Comparison of ENCODE assay signal across 8 mouse cellular contexts in genomic region chr8:122442356-122442755, GRCm38 (mm10). TPM values are rescaled to one million over a fixed set of nuclear protein-coding genes. Genes with fewer than 3 reads are reported as not detected.
DNase-seq lines count a peak whose midpoint lies in the region; ATAC-seq and TF ChIP-seq lines count a peak whose summit lies in the region.

No protein-coding gene starts in this region.

- H3K36me3 ChIP-seq in liver, adult 2 months (ENCODE audit: control insufficient read depth, insufficient read depth, low read length): no peaks in the 10 kb centered on the region
- peaks cover 28% of the 10 kb centered on the region for H3K36me3 ChIP-seq in limb, embryonic 10.5 days
- peaks cover 28% of the 10 kb centered on the region for H3K36me3 ChIP-seq in neural tube, embryonic 15.5 days

- intact Hi-C loops in gastrocnemius, postnatal 36 days (cut with DNase I): loop anchor here (5.0 to 10.0 kb wide), 2 partner anchors 105 to 1668 kb away; no protein-coding TSS in a partner anchor

- H3K27ac ChIP-seq in liver, adult 2 months (replicated peaks; ENCODE audit: insufficient read depth, low read depth, low read length): no peak overlapping the region; the same call in 1 of the 2 replicates
- no peak overlapping the region for H3K27ac ChIP-seq in embryonic fibroblast, embryonic 13.5 days (ENCODE audit: insufficient read depth, low read length)
- H3K27ac ChIP-seq in limb, embryonic 10.5 days: peak overlapping the region; percentile 94
- peak overlapping the region; percentile 83 for H3K27ac ChIP-seq in neural tube, embryonic 15.5 days (replicated peaks)

- peak; percentile 39 for DNase-seq in liver, adult 2 months (ENCODE audit: extremely low read depth, low read depth, low spot score)
- DNase-seq in liver: no peak
- DNase-seq in limb, embryonic 10.5 days (ENCODE audit: low spot score): no peak
- no peak for DNase-seq in gastrocnemius, postnatal 36 days
- DNase-seq in layer of hippocampus, adult 8-10 months (ENCODE audit: low spot score in 2 of 2): no peak
- DNase-seq in left cerebral cortex, adult 11 months (ENCODE audit: low spot score): no peak

- H3K9ac ChIP-seq in liver, adult 2 months (ENCODE audit: low read depth, low read length): peak overlapping the region; percentile 72; the same call in 1 of the 2 replicates
- peak overlapping the region; percentile 72 for H3K9ac ChIP-seq in neural tube, embryonic 15.5 days (replicated peaks)

- H3K4me3 ChIP-seq in liver, adult 2 months (ENCODE audit: insufficient read depth, low read depth, low read length): peak overlapping the region; percentile 72
- peak overlapping the region; percentile 73 for H3K4me3 ChIP-seq in embryonic fibroblast, embryonic 13.5 days (ENCODE audit: insufficient read depth, low read length)
- H3K4me3 ChIP-seq in limb, embryonic 10.5 days: peak overlapping the region; percentile 69
- H3K4me3 ChIP-seq in neural tube, embryonic 15.5 days (replicated peaks): peak overlapping the region; percentile 55

- TF ChIP-seq CTCF in liver, adult 2 months (IDR thresholded peaks at IDR 0.05; ENCODE audit: low read depth, low read length): no peak
- no peak for TF ChIP-seq CTCF in embryonic fibroblast, embryonic 13.5 days (IDR thresholded peaks at IDR 0.05; ENCODE audit: borderline replicate concordance, insufficient read depth, low read length)

- H3K9me3 ChIP-seq in limb, embryonic 10.5 days (replicated peaks): no peaks in the 10 kb centered on the region
- H3K9me3 ChIP-seq in neural tube, embryonic 15.5 days (replicated peaks): no peaks in the 10 kb centered on the region

- no peaks in the 10 kb centered on the region for H3K79me2 ChIP-seq in liver, adult 2 months (ENCODE audit: control insufficient read depth, insufficient read depth, low read length)

- H3K4me1 ChIP-seq in liver, adult 2 months (ENCODE audit: control insufficient read depth, insufficient read depth, low read length): peaks cover 5% of the 10 kb centered on the region
- H3K4me1 ChIP-seq in embryonic fibroblast, embryonic 13.5 days (ENCODE audit: control insufficient read depth, insufficient read depth, low read length): no peaks in the 10 kb centered on the region
- H3K4me1 ChIP-seq in limb, embryonic 10.5 days: peaks cover 37% of the 10 kb centered on the region
- H3K4me1 ChIP-seq in neural tube, embryonic 15.5 days: peaks cover 36% of the 10 kb centered on the region

- no peak for TF ChIP-seq POLR2A in liver, adult 2 months (IDR thresholded peaks at IDR 0.05; ENCODE audit: extremely low read depth, insufficient read depth, low read length)
- no peak for TF ChIP-seq POLR2A in embryonic fibroblast, embryonic 13.5 days (IDR thresholded peaks at IDR 0.05; ENCODE audit: low read depth, low read length)

- peak overlapping the region; percentile 71 for H3K4me2 ChIP-seq in neural tube, embryonic 15.5 days

- no peak for ATAC-seq in neural tube, embryonic 15.5 days (ENCODE audit: low FRiP score)

- H3K27me3 ChIP-seq in liver, adult 2 months (ENCODE audit: control insufficient read depth, insufficient read depth, low read length): no peaks in the 10 kb centered on the region
- H3K27me3 ChIP-seq in limb, embryonic 10.5 days (ENCODE audit: low read depth, poor library complexity, severe bottlenecking): no peaks in the 10 kb centered on the region
- H3K27me3 ChIP-seq in neural tube, embryonic 15.5 days (replicated peaks): no peaks in the 10 kb centered on the region

- WGBS in liver, adult 2 months: 21% methylated on average over 7 of the region's 7 CpGs
- WGBS in limb, embryonic 10.5 days: 30% methylated on average over 7 of the region's 7 CpGs
- 13% methylated on average over 7 of the region's 7 CpGs for WGBS in neural tube, embryonic 15.5 days

RNA-seq across cellular contexts. Expression of gene Mvd, which starts 0.9 kb away (rescaled TPM):
- total RNA-seq in liver, adult 2 months (2014; rRNA removed): 15.3 and 20.9 TPM in 2 replicates
- 68.7 and 71.4 TPM in 2 replicates for polyA plus RNA-seq in liver, adult 2 months (2012; rRNA removed)
- polyA plus RNA-seq in embryonic fibroblast, embryonic 13.5 days (2011; ENCODE audit: insufficient read length, low read depth, missing spikeins): 18.1 and 22.0 TPM in 2 replicates
- 64.6 and 64.9 TPM in 2 replicates for polyA plus RNA-seq in limb, embryonic 10.5 days (2016; fragmentation: Nextera tagmentation; extraction: Ambion mirVana)
- 65.9 and 73.2 TPM in 2 replicates for polyA plus RNA-seq in neural tube, embryonic 15.5 days (2015; fragmentation: Nextera tagmentation; extraction: Ambion mirVana)
- total RNA-seq in gastrocnemius, postnatal 36 days (2021): 1 to 10 TPM; 3.9 to 4.1 TPM
- total RNA-seq in layer of hippocampus, adult 8-10 months (2022): 10 to 100 TPM; 19.0 to 36.1 (median 25.0) TPM

RNA-seq across cellular contexts. Expression of gene Cyba, which starts 9.6 kb away (rescaled TPM):
- 13.9 and 23.4 TPM in 2 replicates for total RNA-seq in liver, adult 2 months (2014; rRNA removed)
- 24.4 and 34.2 TPM in 2 replicates for polyA plus RNA-seq in liver, adult 2 months (2012; rRNA removed)
- polyA plus RNA-seq in embryonic fibroblast, embryonic 13.5 days (2011; ENCODE audit: insufficient read length, low read depth, missing spikeins): 133 and 158 TPM in 2 replicates
- polyA plus RNA-seq in limb, embryonic 10.5 days (2016; fragmentation: Nextera tagmentation; extraction: Ambion mirVana): 79.8 and 82.8 TPM in 2 replicates
- 46.0 and 94.9 TPM in 2 replicates for polyA plus RNA-seq in neural tube, embryonic 15.5 days (2015; fragmentation: Nextera tagmentation; extraction: Ambion mirVana)
- 1 to 10 TPM; 7.5 to 7.7 TPM for total RNA-seq in gastrocnemius, postnatal 36 days (2021)
- total RNA-seq in layer of hippocampus, adult 8-10 months (2022): 10 to 100 TPM in 3 of 4 experiments, 1 to 10 TPM in 1; 7.4 to 54.9 (median 25.7) TPM

RNA-seq across cellular contexts. Expression of gene Snai3, which starts 18.2 kb away (rescaled TPM):
- not detected in 2 replicates for total RNA-seq in liver, adult 2 months (2014; rRNA removed)
- polyA plus RNA-seq in liver, adult 2 months (2012; rRNA removed): 0.44 and 0.46 TPM in 2 replicates
- not detected in 2 replicates for polyA plus RNA-seq in embryonic fibroblast, embryonic 13.5 days (2011; ENCODE audit: insufficient read length, low read depth, missing spikeins)
- not detected in 2 replicates for polyA plus RNA-seq in limb, embryonic 10.5 days (2016; fragmentation: Nextera tagmentation; extraction: Ambion mirVana)
- 0.12 and 1.1 TPM in 2 replicates for polyA plus RNA-seq in neural tube, embryonic 15.5 days (2015; fragmentation: Nextera tagmentation; extraction: Ambion mirVana)
- 10 to 100 TPM in 1 of 2 experiments, 1 to 10 TPM in 1; 6.8 to 13.3 TPM for total RNA-seq in gastrocnemius, postnatal 36 days (2021)
- total RNA-seq in layer of hippocampus, adult 8-10 months (2022): not detected

RNA-seq across cellular contexts. Expression of gene Il17c, which starts 20.5 kb away (rescaled TPM):
- total RNA-seq in liver, adult 2 months (2014; rRNA removed): not detected in 2 replicates
- not detected in 2 replicates for polyA plus RNA-seq in liver, adult 2 months (2012; rRNA removed)
- not detected in 2 replicates for polyA plus RNA-seq in embryonic fibroblast, embryonic 13.5 days (2011; ENCODE audit: insufficient read length, low read depth, missing spikeins)
- 0.28 TPM in 1 of 2 replicates, not detected in the other for polyA plus RNA-seq in limb, embryonic 10.5 days (2016; fragmentation: Nextera tagmentation; extraction: Ambion mirVana)
- not detected in 2 replicates for polyA plus RNA-seq in neural tube, embryonic 15.5 days (2015; fragmentation: Nextera tagmentation; extraction: Ambion mirVana)
- not detected for total RNA-seq in gastrocnemius, postnatal 36 days (2021)
- total RNA-seq in layer of hippocampus, adult 8-10 months (2022): not detected

RNA-seq across cellular contexts. Expression of gene Rnf166, which starts 33.5 kb away (rescaled TPM):
- 5.3 and 6.8 TPM in 2 replicates for total RNA-seq in liver, adult 2 months (2014; rRNA removed)
- polyA plus RNA-seq in liver, adult 2 months (2012; rRNA removed): 22.8 and 24.2 TPM in 2 replicates
- 38.9 and 39.0 TPM in 2 replicates for polyA plus RNA-seq in embryonic fibroblast, embryonic 13.5 days (2011; ENCODE audit: insufficient read length, low read depth, missing spikeins)
- polyA plus RNA-seq in limb, embryonic 10.5 days (2016; fragmentation: Nextera tagmentation; extraction: Ambion mirVana): 33.1 and 41.4 TPM in 2 replicates
- polyA plus RNA-seq in neural tube, embryonic 15.5 days (2015; fragmentation: Nextera tagmentation; extraction: Ambion mirVana): 34.9 and 36.8 TPM in 2 replicates
- total RNA-seq in gastrocnemius, postnatal 36 days (2021): 10 to 100 TPM; 29.2 to 30.6 TPM
- total RNA-seq in layer of hippocampus, adult 8-10 months (2022): 10 to 100 TPM; 26.9 to 40.7 (median 31.3) TPM

Comparison
In these comparisons a context has a peak if more than half of its experiments do, and no peak if none do; other contexts are left out.
1. H3K27ac ChIP-seq: peak in limb, embryonic 10.5 days (single experiment) and neural tube, embryonic 15.5 days (single experiment); none in liver, adult 2 months (single experiment) and embryonic fibroblast, embryonic 13.5 days (single experiment).
2. Peak in every context shown above with its lines, with median percentiles within 50 percentile points of each other: H3K4me3 ChIP-seq.